Mouse (Mus musculus) retina, adult 2 months (tissue): ENCODE measurements around the gene Pheta1.

Experiments used
- DNase-seq: peaks from one replicate; pipeline ENCODE4 v3.0.0-alpha.2; 2012; ENCODE audit warnings: low read depth, low spot score

Gene Pheta1

GRCm38 (mm10) chr5:121848743-121849142 lies at the start of gene Pheta1:
TSS of gene Pheta1 (plus strand) at chr5:121848984.
- peak; percentile 76 for DNase-seq

- DNase-seq, result no peak
Measured at GRCm38 (mm10) chr5:121807186-121807585, 41.6 kb upstream of the Pheta1 start.

- DNase-seq, result no peak
Measured at GRCm38 (mm10) chr5:121808202-121808601, 40.6 kb upstream of the Pheta1 start.

- no peak for DNase-seq
Measured at GRCm38 (mm10) chr5:121809667-121810224, 39.0 kb upstream of the Pheta1 start.

GRCm38 (mm10) chr5:121810331-121811151 lies 38.2 kb upstream of the Pheta1 start:
- no peak for DNase-seq

GRCm38 (mm10) chr5:121811485-121811931 lies 37.3 kb upstream of the Pheta1 start:
- DNase-seq, result no peak

- no peak for DNase-seq
Measured at GRCm38 (mm10) chr5:121812526-121813243, 36.1 kb upstream of the Pheta1 start.

- no peak for DNase-seq
Measured at GRCm38 (mm10) chr5:121813744-121814143, 35.0 kb upstream of the Pheta1 start.

- no peak for DNase-seq
Measured at GRCm38 (mm10) chr5:121815067-121815466, 33.7 kb upstream of the Pheta1 start.

GRCm38 (mm10) chr5:121815867-121816380 lies 32.9 kb upstream of the Pheta1 start:
- DNase-seq, result no peak

- DNase-seq, result no peak
Measured at GRCm38 (mm10) chr5:121816611-121817010, 32.2 kb upstream of the Pheta1 start.

GRCm38 (mm10) chr5:121817551-121817950 lies 31.2 kb upstream of the Pheta1 start:
- no peak for DNase-seq

GRCm38 (mm10) chr5:121818401-121818800 lies 30.4 kb upstream of the Pheta1 start:
- no peak for DNase-seq

- no peak for DNase-seq
Measured at GRCm38 (mm10) chr5:121818862-121819261, 29.9 kb upstream of the Pheta1 start.

GRCm38 (mm10) chr5:121819559-121819958 lies 29.2 kb upstream of the Pheta1 start:
- no peak for DNase-seq

GRCm38 (mm10) chr5:121820161-121820560 lies 28.6 kb upstream of the Pheta1 start:
- no peak for DNase-seq

GRCm38 (mm10) chr5:121820657-121821056 lies 28.1 kb upstream of the Pheta1 start:
- no peak for DNase-seq

GRCm38 (mm10) chr5:121821116-121821515 lies 27.7 kb upstream of the Pheta1 start:
- DNase-seq, result no peak

- no peak for DNase-seq
Measured at GRCm38 (mm10) chr5:121821552-121821951, 27.2 kb upstream of the Pheta1 start.

- DNase-seq, result no peak
Measured at GRCm38 (mm10) chr5:121822786-121823505, 25.8 kb upstream of the Pheta1 start.

GRCm38 (mm10) chr5:121823668-121824067 lies 25.1 kb upstream of the Pheta1 start:
- no peak for DNase-seq

GRCm38 (mm10) chr5:121824121-121824520 lies 24.7 kb upstream of the Pheta1 start:
- no peak for DNase-seq
